Mouse (Mus musculus): ENCODE measurements around the gene Polr3g.

DNA sequence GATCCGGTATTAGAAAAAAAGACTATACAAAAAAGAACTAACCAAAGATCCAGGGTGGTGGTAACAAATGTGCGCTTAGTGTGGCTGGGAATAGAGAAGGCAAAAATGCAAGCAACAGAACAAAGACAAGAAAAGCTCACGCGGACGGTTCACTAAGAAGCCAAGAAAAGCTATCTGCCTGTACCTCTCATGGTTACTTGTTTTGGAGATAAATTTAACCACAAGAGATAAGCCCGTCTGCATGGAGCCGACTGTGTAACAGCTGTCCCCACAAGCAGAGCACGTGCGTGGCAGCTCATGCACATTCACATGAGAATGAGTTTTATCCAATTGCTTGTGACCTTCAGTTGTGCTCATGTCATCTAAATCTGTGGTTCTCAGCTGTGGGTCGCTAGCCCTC lies 20.3 kb downstream of the Polr3g start:
- TF ChIP-seq CTCF (IDR thresholded peaks at IDR 0.05; ENCODE audit: low read depth, low read length) (no peak), POLR2A (IDR thresholded peaks at IDR 0.05; ENCODE audit: extremely low read depth, insufficient read depth, low read length) (no peak)

All from liver, adult 2 months (tissue).